ENCODE assay signal across 17 mouse cellular contexts in genomic region chr4:154746323-154747005, GRCm38 (mm10).
DNase-seq lines count a peak whose midpoint lies in the region; ATAC-seq and TF ChIP-seq lines count a peak whose summit lies in the region.
"Had no signal": no experiment of that assay in that cellular context is flagged by ENCODE, and none has a peak within 500 bp of the region (broad histone marks: within the 10 kb centered on the region; RNA-seq: fewer than 3 reads in every experiment).

No protein-coding gene starts in this region.

- H3K9me3 ChIP-seq in embryonic facial prominence, embryonic 13.5 days: no peaks in the 10 kb centered on the region
- no peaks in the 10 kb centered on the region for H3K9me3 ChIP-seq in embryonic facial prominence, embryonic 10.5 days
- H3K9me3 ChIP-seq: heart, embryonic 15.5 days; stomach, embryonic 15.5 days had no signal

- TF ChIP-seq CTCF in kidney, adult 2 months (conservative IDR thresholded peaks at IDR 0.05; ENCODE audit: insufficient read depth, insufficient read length, low read depth, low read length): no peak
- TF ChIP-seq CTCF in thymus, adult 2 months (IDR thresholded peaks at IDR 0.05; ENCODE audit: borderline replicate concordance, control insufficient read depth, extremely low read depth, insufficient read depth, low read length, poor library complexity): no peak

- no peaks in the 10 kb centered on the region for H3K36me3 ChIP-seq in embryonic facial prominence, embryonic 13.5 days
- H3K36me3 ChIP-seq in embryonic facial prominence, embryonic 10.5 days (replicated peaks): no peaks in the 10 kb centered on the region
- H3K36me3 ChIP-seq in kidney, adult 2 months (ENCODE audit: control insufficient read depth, insufficient read depth, low read length): no peaks in the 10 kb centered on the region
- no peaks in the 10 kb centered on the region for H3K36me3 ChIP-seq in thymus, adult 2 months (ENCODE audit: control insufficient read depth, insufficient read depth, low read length)
- H3K36me3 ChIP-seq: heart, embryonic 15.5 days; stomach, embryonic 15.5 days had no signal

- WGBS in embryonic facial prominence, embryonic 13.5 days: 66% methylated on average over 16 of the region's 16 CpGs
- 89% methylated on average over 16 of the region's 16 CpGs for WGBS in embryonic facial prominence, embryonic 10.5 days
- 15% methylated on average over 16 of the region's 16 CpGs for WGBS in kidney, adult 2 months
- 90% methylated on average over 16 of the region's 16 CpGs for WGBS in thymus, adult 2 months

- H3K27ac ChIP-seq in embryonic facial prominence, embryonic 13.5 days: peak overlapping the region; percentile 48
- H3K27ac ChIP-seq in embryonic facial prominence, embryonic 10.5 days (replicated peaks): no peak overlapping the region
- peak overlapping the region; percentile 54; the same call in 1 of the 2 replicates for H3K27ac ChIP-seq in kidney, adult 2 months (ENCODE audit: insufficient read depth, low read depth, low read length)
- no peak overlapping the region for H3K27ac ChIP-seq in thymus, adult 2 months (ENCODE audit: control insufficient read depth, insufficient read depth, low read length)
- H3K27ac ChIP-seq: heart, embryonic 15.5 days; hindbrain, embryonic 14.5 days; stomach, embryonic 15.5 days had no signal

- TF ChIP-seq POLR2A in kidney, adult 2 months (IDR thresholded peaks at IDR 0.05; ENCODE audit: low read depth, low read length): no peak
- TF ChIP-seq POLR2A in thymus, adult 2 months (IDR thresholded peaks at IDR 0.05; ENCODE audit: control insufficient read depth, extremely low read depth, insufficient read depth, low read length, poor library complexity): no peak

- no peak overlapping the region for H3K4me2 ChIP-seq in embryonic facial prominence, embryonic 13.5 days
- H3K4me2 ChIP-seq: heart, embryonic 15.5 days; hindbrain, embryonic 14.5 days; stomach, embryonic 15.5 days had no signal

- H3K4me3 ChIP-seq in embryonic facial prominence, embryonic 13.5 days: no peak overlapping the region
- no peak overlapping the region for H3K4me3 ChIP-seq in embryonic facial prominence, embryonic 10.5 days
- no peak overlapping the region for H3K4me3 ChIP-seq in kidney, adult 2 months (ENCODE audit: insufficient read depth, low read depth, low read length)
- H3K4me3 ChIP-seq in thymus, adult 2 months (ENCODE audit: control insufficient read depth, insufficient read depth, low read length): no peak overlapping the region
- H3K4me3 ChIP-seq: heart, embryonic 15.5 days; stomach, embryonic 15.5 days had no signal

- DNase-seq in embryonic facial prominence, embryonic 10.5 days (ENCODE audit: low spot score): no peak
- peak; percentile 5 for DNase-seq in NIH3T3 (ENCODE audit: low read depth)
- DNase-seq in kidney, adult 2 months: peak; percentile 73
- peak; percentile 52 for DNase-seq in kidney, postnatal 14 days
- no peak for DNase-seq in thymus, adult 2 months
- DNase-seq in embryo, embryonic 10.5 days (ENCODE audit: low spot score): no peak
- DNase-seq in adrenal gland, postnatal 36 days: no peak
- DNase-seq: adrenal gland, adult 2 months; cerebellum, adult 18-20 months; liver; liver, postnatal 0 days had no signal

- H3K9ac ChIP-seq in embryonic facial prominence, embryonic 13.5 days: no peak overlapping the region
- H3K9ac ChIP-seq: heart, embryonic 15.5 days; hindbrain, embryonic 14.5 days; liver, postnatal 0 days; stomach, embryonic 15.5 days had no signal

- peaks cover 28% of the 10 kb centered on the region for H3K27me3 ChIP-seq in embryonic facial prominence, embryonic 13.5 days
- peaks cover 29% of the 10 kb centered on the region for H3K27me3 ChIP-seq in embryonic facial prominence, embryonic 10.5 days (replicated peaks; ENCODE audit: low read depth, poor library complexity, severe bottlenecking)
- H3K27me3 ChIP-seq in kidney, adult 2 months (replicated peaks; ENCODE audit: control insufficient read depth, insufficient read depth, low read length): no peaks in the 10 kb centered on the region
- H3K27me3 ChIP-seq in thymus, adult 2 months (ENCODE audit: control insufficient read depth, insufficient read depth, low read length): no peaks in the 10 kb centered on the region

- ATAC-seq in embryonic facial prominence, embryonic 13.5 days (ENCODE audit: insufficient number of reproducible peaks, insufficient read depth, low FRiP score, low TSS enrichment, low read depth): no peak
- ATAC-seq: forebrain, embryonic 14.5 days; intestine, postnatal 0 days; liver, postnatal 0 days had no signal

- H3K4me1 ChIP-seq in embryonic facial prominence, embryonic 13.5 days: peaks cover 41% of the 10 kb centered on the region
- H3K4me1 ChIP-seq in embryonic facial prominence, embryonic 10.5 days: peaks cover 37% of the 10 kb centered on the region
- peaks cover 9% of the 10 kb centered on the region for H3K4me1 ChIP-seq in kidney, adult 2 months (ENCODE audit: control insufficient read depth, insufficient read depth, low read length)
- no peaks in the 10 kb centered on the region for H3K4me1 ChIP-seq in thymus, adult 2 months (replicated peaks; ENCODE audit: control insufficient read depth, insufficient read depth, low read length)
- H3K4me1 ChIP-seq: stomach, embryonic 15.5 days had no signal

Comparison
In these comparisons a context has a peak if more than half of its experiments do, and no peak if none do; other contexts are left out.
1. H3K27ac ChIP-seq: peak in embryonic facial prominence, embryonic 13.5 days (single experiment) and kidney, adult 2 months (single experiment); none in embryonic facial prominence, embryonic 10.5 days (single experiment) and thymus, adult 2 months (single experiment).
2. DNase-seq: peak in NIH3T3 (single experiment), kidney, adult 2 months (single experiment) and kidney, postnatal 14 days (single experiment); none in embryonic facial prominence, embryonic 10.5 days (single experiment), thymus, adult 2 months (single experiment), embryo, embryonic 10.5 days (single experiment) and adrenal gland, postnatal 36 days (0 of 2).